Mouse (Mus musculus) T-helper 2 cell (primary cell): Measurements from ENCODE around the gene Lbr.
"Not testable (repeated sequence)": the region's sequence is repeated elsewhere in the genome, so short reads cannot be mapped to it uniquely, and the experiment has no call there.

Experiments
- in situ Hi-C: fragments of 300-600 bp; cut with MboI, MseI; formaldehyde crosslinking; loops from one replicate; pipeline ENCODE4 v1.15.1; 2025; ENCODE audit warnings: high pct_unique_total_duplicates

The Lbr gene

GRCm38 (mm10) chr1:181793541-181793940 is 49.3 kb downstream of the Lbr start:
- in situ Hi-C loops, result loop anchor here (10.0 kb wide), 1 partner anchor 1879 kb away; no protein-coding TSS in a partner anchor

GRCm38 (mm10) chr1:181789952-181790351 is 52.9 kb downstream of the Lbr start:
- in situ Hi-C loops, result loop anchor here (10.0 kb wide), 1 partner anchor 1875 kb away; no protein-coding TSS in a partner anchor

- in situ Hi-C loops, result not testable (repeated sequence)
Measured at GRCm38 (mm10) chr1:181782600-181782999, 60.2 kb downstream of the Lbr start.

GRCm38 (mm10) chr1:181776541-181776940 is 66.3 kb downstream of the Lbr start:
- in situ Hi-C loops, result no loop called here

GRCm38 (mm10) chr1:181771871-181772270 is 71.0 kb downstream of the Lbr start:
- in situ Hi-C loops, result no loop called here

- in situ Hi-C loops, result loop anchor here (10.0 kb wide), 1 partner anchor 215 kb away; no protein-coding TSS in a partner anchor
Measured at GRCm38 (mm10) chr1:181769392-181769791, 73.5 kb downstream of the Lbr start.
